Mouse (Mus musculus) intestine, embryonic 14.5 days (tissue): Measurements from ENCODE around the gene Rnf43. TPM values are rescaled to one million over a fixed set of nuclear protein-coding genes. Genes with fewer than 3 reads are reported as not detected.

ENCODE experiments used
- microRNA counts: library from miRNA; unstranded; fragments of <30 nt; microRNA quantifications from one replicate; lab custom pipeline; 2016
- microRNA-seq: library from miRNA; unstranded; fragments of <30 nt; microRNA quantifications from one replicate; pipeline ENCODE4, GENCODE M21; 2016
- polyA plus RNA-seq: library from polyadenylated mRNA; unstranded; fragments of >200 nt; fragmentation: Nextera tagmentation; extraction: Ambion mirVana; gene quantifications from 2 replicates; pipeline ENCODE4 v1.2.1, GENCODE M21; 2014

Rnf43 gene
- polyA plus RNA-seq, 1 experiment from 2014 or later, result 18.9 TPM

MicroRNAs encoded within 50 kb of the gene (microRNA counts, 519-probe panel; counts per million panel counts)
- microRNA mmu-miR-142-3p (lab: Ali Mortazavi, UCI) (4,091 counts per million, percentile 63 among the panel's probes with 10 or more counts), microRNA mmu-miR-142-5p (lab: Ali Mortazavi, UCI) (4,418 counts per million, percentile 72 among the panel's probes with 10 or more counts)

Small RNA genes lying within 50 kb of the gene (microRNA-seq; reads per million reads assigned to microRNA genes)
- gene Mir142 (not detected), gene Mir142b (not detected)

Other genes with a start within 250 kb of the Rnf43 start
- gene Gm11492, start 96.1 kb upstream of the Rnf43 start, polyA plus RNA-seq, result not detected in 2 replicates
- 17.2 and 19.5 TPM in 2 replicates for gene Sept4, start 93.8 kb upstream of the Rnf43 start, polyA plus RNA-seq
- 35.3 and 36.2 TPM in 2 replicates for gene Mtmr4, start 70.6 kb upstream of the Rnf43 start, polyA plus RNA-seq
- 0.23 and 0.38 TPM in 2 replicates for gene Hsf5, start 45.6 kb upstream of the Rnf43 start, polyA plus RNA-seq
- gene Supt4a, start 74.8 kb downstream of the Rnf43 start, polyA plus RNA-seq, result 146 and 151 TPM in 2 replicates
- gene Tspoap1, start 97.8 kb downstream of the Rnf43 start, polyA plus RNA-seq, result 2.5 and 3.7 TPM in 2 replicates
- gene Mpo, start 130.9 kb downstream of the Rnf43 start, polyA plus RNA-seq, result 1.7 TPM in 2 replicates
- 0.08 TPM in 1 of 2 replicates, not detected in the other for gene Lpo, start 165.6 kb downstream of the Rnf43 start, polyA plus RNA-seq
- gene Mks1, start 190.5 kb downstream of the Rnf43 start, polyA plus RNA-seq, result 14.0 and 15.2 TPM in 2 replicates
- 0.17 and 0.46 TPM in 2 replicates for gene Epx, start 212.8 kb downstream of the Rnf43 start, polyA plus RNA-seq
- not detected in 2 replicates for gene Olfr462, start 229.5 kb downstream of the Rnf43 start, polyA plus RNA-seq
- gene Olfr463, start 234.7 kb downstream of the Rnf43 start, polyA plus RNA-seq, result 0.13 TPM in 1 of 2 replicates, not detected in the other